8 mouse cellular contexts compared by ENCODE assay signal in genomic region chr7:5125549-5126406, GRCm38 (mm10). TPM values are rescaled to one million over a fixed set of nuclear protein-coding genes. Genes with fewer than 3 reads are reported as not detected.
DNase-seq lines count a peak whose midpoint lies in the region; ATAC-seq and TF ChIP-seq lines count a peak whose summit lies in the region.

Gene Rasl2-9, minus strand, starts transcription at chr7:5125950.

- H3K4me2 ChIP-seq in neural tube, embryonic 15.5 days = peak within 1 kb of the TSS; percentile 69

- peak within 1 kb of the TSS; percentile 40; the same call in 1 of the 2 replicates for H3K9ac ChIP-seq in ES-E14 (ENCODE audit: insufficient read depth, low read depth, low read length, poor library complexity, severe bottlenecking)
- H3K9ac ChIP-seq in neural tube, embryonic 15.5 days (replicated peaks) = peak within 1 kb of the TSS; percentile 45

- in situ Hi-C loops in ES-E14 (cut with MboI; ENCODE audit: low sequenced_read_pairs in 2 of 2, unreplicated experiment in 2 of 2) = loop anchor here in 1 of 2 experiments (25.0 kb wide), 1 partner anchor 112 kb away; no protein-coding TSS in a partner anchor

- no peaks in the 10 kb centered on the region for H3K36me3 ChIP-seq in ES-E14 (ENCODE audit: control insufficient read depth, insufficient read depth, low read length, poor library complexity, severe bottlenecking)
- H3K36me3 ChIP-seq in neural tube, embryonic 15.5 days = no peaks in the 10 kb centered on the region

- no peak for TF ChIP-seq CTCF in lung, adult 2 months (IDR thresholded peaks at IDR 0.05; ENCODE audit: insufficient read depth, low read length)

- no peak within 1 kb of the TSS for H3K27ac ChIP-seq in ES-E14 (ENCODE audit: insufficient read depth, low read depth, low read length, poor library complexity, severe bottlenecking)
- H3K27ac ChIP-seq in neural tube, embryonic 15.5 days (replicated peaks) = no peak within 1 kb of the TSS

- no peak for DNase-seq in ES-E14 (ENCODE audit: low read depth, low spot score)
- DNase-seq in cerebellum, adult 8-10 months = peak; percentile 59
- peak; percentile 30 for DNase-seq in forelimb bud, embryonic 11.5 days (ENCODE audit: low read depth, low spot score)
- DNase-seq in heart, postnatal 4 days = peak; percentile 90
- peak; percentile 50 to 61 for DNase-seq in layer of hippocampus, adult 8-10 months (ENCODE audit: low spot score in 2 of 2)
- peak; percentile 71 for DNase-seq in lung, adult 2 months
- peak; percentile 93 for DNase-seq in testis, postnatal 10 days (ENCODE audit: low spot score)

- peak within 1 kb of the TSS; percentile 50 to 64 for H3K4me3 ChIP-seq in ES-E14 (ENCODE audit: insufficient read depth in 1 of 2, low read depth in 1 of 2, low read length in 2 of 2, poor library complexity in 1 of 2, severe bottlenecking in 1 of 2)
- H3K4me3 ChIP-seq in lung, adult 2 months (replicated peaks; ENCODE audit: extremely low read depth, low read depth, low read length) = peak within 1 kb of the TSS; percentile 48
- peak within 1 kb of the TSS; percentile 45 for H3K4me3 ChIP-seq in neural tube, embryonic 15.5 days (replicated peaks)

- 13% methylated on average over 42 of the region's 42 CpGs for WGBS in lung, adult 2 months
- 17% methylated on average over 42 of the region's 42 CpGs for WGBS in neural tube, embryonic 15.5 days

- ATAC-seq in neural tube, embryonic 15.5 days (ENCODE audit: low FRiP score) = peak; percentile 89

- no peak for TF ChIP-seq POLR2A in lung, adult 2 months (IDR thresholded peaks at IDR 0.05; ENCODE audit: borderline replicate concordance, extremely low read depth, low read depth, low read length)

- no peaks in the 10 kb centered on the region for H3K27me3 ChIP-seq in neural tube, embryonic 15.5 days (replicated peaks)

- H3K4me1 ChIP-seq in ES-E14 (ENCODE audit: control insufficient read depth in 2 of 2, insufficient read depth in 2 of 2, low read length in 2 of 2, poor library complexity in 1 of 2) = peaks cover 0 to 4% of the 10 kb centered on the region in 2 experiments; a peak in 1 of 4 replicates
- H3K4me1 ChIP-seq in lung, adult 2 months (ENCODE audit: control insufficient read depth, insufficient read depth, low read length) = no peaks in the 10 kb centered on the region
- peaks cover 3% of the 10 kb centered on the region; the same call in 1 of the 2 replicates for H3K4me1 ChIP-seq in neural tube, embryonic 15.5 days

- no peaks in the 10 kb centered on the region for H3K9me3 ChIP-seq in ES-E14 (ENCODE audit: control insufficient read depth, insufficient read depth, low read depth, low read length)
- H3K9me3 ChIP-seq in neural tube, embryonic 15.5 days (replicated peaks) = no peaks in the 10 kb centered on the region

TF ChIP-seq in ES-E14, 5 proteins besides CTCF, POLR2A, EP300 and RAD21:
- TF ChIP-seq MAFK (IDR thresholded peaks at IDR 0.05; ENCODE audit: insufficient read depth, low read depth, low read length) (no peak), CHD2 (IDR thresholded peaks at IDR 0.05; ENCODE audit: low read depth, low read length) (no peak), ZNF384 (IDR thresholded peaks at IDR 0.05; ENCODE audit: low read depth, low read length) (no peak), HCFC1 (IDR thresholded peaks at IDR 0.05; ENCODE audit: borderline replicate concordance, insufficient read depth, low read length) (no peak), ZC3H11A (IDR thresholded peaks at IDR 0.05; ENCODE audit: borderline replicate concordance, low read depth, low read length) (no peak)

RNA-seq across cellular contexts. Expression of gene Rasl2-9, which starts in this region (rescaled TPM):
- total RNA-seq in ES-E14 (2012; rRNA removed) = 0.27 and 0.32 TPM in 2 replicates
- total RNA-seq in heart, postnatal 4 days (2021) = 1 to 10 TPM; 2.6 to 4.5 TPM
- 1 to 10 TPM in 1 of 4 experiments, under 1 TPM in 2, not detected in 1; 0.63 to 1.0 (median 0.77) TPM for total RNA-seq in layer of hippocampus, adult 8-10 months (2022)
- 0.24 TPM in 1 of 2 replicates, not detected in the other for polyA plus RNA-seq in lung, adult 2 months (2012; rRNA removed)
- polyA plus RNA-seq in neural tube, embryonic 15.5 days (2015; fragmentation: Nextera tagmentation; extraction: Ambion mirVana) = 0.47 and 0.60 TPM in 2 replicates

Comparison
In these comparisons a context has a peak if more than half of its experiments do, and no peak if none do; other contexts are left out.
1. Peak in DNase-seq and H3K4me3 ChIP-seq in lung, adult 2 months; RNA of the gene not detected or under 1 TPM.
2. Peak in ATAC-seq, H3K4me3 ChIP-seq, H3K9ac ChIP-seq and H3K4me2 ChIP-seq in neural tube, embryonic 15.5 days; RNA of the gene not detected or under 1 TPM.